Mouse (Mus musculus) heart, postnatal 0 days (tissue): ENCODE data around the gene Raver2.

Experiments
- CTCF ChIP-seq: IDR thresholded peaks from 2 replicates; pipeline ENCODE4 v1.5.1; 2016; ENCODE audit warnings: antibody characterized with exemption, control low read depth, low read depth
- EP300 ChIP-seq: IDR thresholded peaks from 2 replicates; pipeline ENCODE4 v1.6.1; 2016; ENCODE audit warnings: antibody characterized with exemption, low read depth

GRCm38 (mm10) chr4:101086040-101086439 is 17.3 kb downstream of the Raver2 start:
- TF ChIP-seq CTCF = no peak
- no peak for TF ChIP-seq EP300
